Mouse (Mus musculus): ENCODE data around the gene Olfr1065.
"Not testable (repeated sequence)": the region's sequence is repeated elsewhere in the genome, so short reads cannot be mapped to it uniquely, and the experiment has no call there.

The Olfr1065 gene

GRCm38 (mm10) chr2:86450491-86450890, at the start of gene Olfr1065:
Gene Olfr1065, minus strand, starts transcription at chr2:86450591.
- not testable (repeated sequence) for DNase-seq (ENCODE audit: low spot score in 2 of 2)

- DNase-seq (ENCODE audit: low spot score in 2 of 2), result no peak
Measured at GRCm38 (mm10) chr2:86487286-86487685, 36.9 kb upstream of the Olfr1065 start, which contains the start of gene Olfr228. Gene Olfr228, minus strand, starts transcription at chr2:86487386.

- peak in 1 of 2 experiments; percentile 64 for DNase-seq (ENCODE audit: low spot score in 2 of 2)
Measured at GRCm38 (mm10) chr2:86464442-86465109, 14.2 kb upstream of the Olfr1065 start.

- DNase-seq (ENCODE audit: low spot score in 2 of 2), result no peak
Measured at GRCm38 (mm10) chr2:86460434-86460833, 10.0 kb upstream of the Olfr1065 start.

GRCm38 (mm10) chr2:86456169-86456568, 5.8 kb upstream of the Olfr1065 start, which contains the start of gene Olfr1066:
Gene Olfr1066, minus strand, starts transcription at chr2:86456269.
- no peak for DNase-seq (ENCODE audit: low spot score in 2 of 2)

- not testable (repeated sequence) for DNase-seq (ENCODE audit: low spot score in 2 of 2)
Measured at GRCm38 (mm10) chr2:86442101-86442500, 8.3 kb downstream of the Olfr1065 start.

GRCm38 (mm10) chr2:86428511-86428910, 21.9 kb downstream of the Olfr1065 start:
- not testable (repeated sequence) for DNase-seq (ENCODE audit: low spot score in 2 of 2)

GRCm38 (mm10) chr2:86426649-86427048, 23.7 kb downstream of the Olfr1065 start, which contains the start of gene Olfr1062:
Gene Olfr1062, minus strand, starts transcription at chr2:86426749.
- not testable (repeated sequence) for DNase-seq (ENCODE audit: low spot score in 2 of 2)

- no peak for DNase-seq (ENCODE audit: low spot score in 2 of 2)
Measured at GRCm38 (mm10) chr2:86413950-86414349, 36.4 kb downstream of the Olfr1065 start, which contains the start of gene Olfr1061. Gene Olfr1061, minus strand, starts transcription at chr2:86414050.

- no peak for DNase-seq (ENCODE audit: low spot score in 2 of 2)
Measured at GRCm38 (mm10) chr2:86395114-86395513, 55.3 kb downstream of the Olfr1065 start.
